Mouse (Mus musculus) layer of hippocampus, adult 8-10 months (tissue): Measurements from ENCODE around the gene Krt76. TPM values are rescaled to one million over a fixed set of nuclear protein-coding genes. Genes with fewer than 3 reads are reported as not detected.
A peak's percentile ranks its signal among the peaks of the same experiment; 100 is the strongest.

Source experiments
- DNase-seq, 2 experiments: peaks; one replicate each; pipeline ENCODE4 v3.0.0; 2022; ENCODE audit warnings: low spot score in 2 of 2
- total RNA-seq, 4 experiments: library from RNA; stranded (reverse); gene quantifications; 2 replicates each; pipeline ENCODE4 v1.2.4; 2022

Gene Krt76
- total RNA-seq: not detected

DNA sequence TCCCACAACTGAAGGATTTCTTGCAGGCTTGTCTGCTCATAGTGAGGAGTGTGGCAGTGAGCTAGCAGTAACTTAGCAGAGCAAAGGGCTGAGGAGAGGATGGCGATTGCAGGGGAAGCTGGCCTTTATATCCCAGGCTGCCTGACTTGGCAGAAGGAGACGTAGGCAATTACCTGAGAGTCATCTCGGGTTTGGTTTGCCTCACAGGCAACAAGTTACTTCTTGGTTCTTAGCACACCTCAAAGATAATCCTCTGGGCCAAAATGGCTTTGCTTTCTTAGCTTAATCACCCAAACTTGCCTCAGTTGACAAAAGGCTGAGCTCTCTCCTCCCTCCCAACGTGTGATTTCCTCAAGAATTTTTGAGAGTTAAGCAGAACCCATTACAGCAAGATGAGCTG is at the start of gene Krt76:
Krt76 (minus strand) TSS at position 101 of the 400 bp plus-strand sequence.
- no peak for DNase-seq

DNA sequence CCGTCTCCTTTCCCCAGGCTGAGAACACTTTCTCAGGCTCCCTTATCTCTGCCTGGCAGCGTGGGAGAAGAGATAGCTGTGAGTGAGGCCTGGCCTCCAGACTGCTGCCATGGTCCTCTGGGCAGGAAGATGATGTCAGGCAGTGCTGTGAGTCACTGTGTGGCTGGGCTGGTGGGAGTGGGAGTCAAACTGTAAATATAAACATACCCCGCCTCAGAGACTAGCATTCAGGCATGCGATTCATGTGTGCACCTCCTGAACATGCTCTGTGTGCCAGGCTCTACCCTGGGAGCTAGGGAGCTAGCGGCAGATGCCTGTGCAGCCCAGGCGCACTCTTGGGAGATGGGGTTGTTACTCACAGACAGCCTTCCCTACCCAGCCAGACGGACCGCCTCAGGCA is 49.2 kb upstream of the Krt76 start:
- no peak for DNase-seq

DNA sequence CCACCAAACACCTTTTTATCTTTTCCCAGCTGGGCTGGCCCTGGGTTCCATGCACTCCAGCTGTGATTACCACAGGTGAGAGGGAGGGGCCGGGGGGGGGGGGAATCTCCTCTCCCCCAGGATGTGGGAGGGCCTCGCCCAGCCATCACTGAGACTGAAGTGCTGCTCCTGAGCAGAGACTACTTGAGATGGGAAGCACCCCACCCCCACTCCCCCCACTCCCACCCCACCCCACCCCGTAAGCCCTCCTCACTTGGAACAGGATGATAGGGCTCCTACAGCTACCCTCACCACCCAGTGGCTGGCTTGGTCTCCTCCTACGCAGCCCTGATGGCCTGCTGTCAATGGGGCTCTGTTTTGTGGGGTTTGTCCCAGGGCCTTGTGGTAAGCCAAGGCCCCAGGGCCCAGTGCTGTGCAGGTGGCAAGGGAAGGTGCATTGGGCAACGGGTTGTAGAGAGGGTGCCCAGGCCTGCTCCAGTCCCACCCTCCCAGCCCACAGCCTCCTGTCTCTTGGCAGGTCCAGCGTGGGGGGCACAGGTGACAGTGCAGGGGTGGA is 47.6 kb upstream of the Krt76 start, which contains the start of gene Krt79:
Krt79 (minus strand) TSS at position 51 of the 556 bp plus-strand sequence.
- DNase-seq: no peak

DNA sequence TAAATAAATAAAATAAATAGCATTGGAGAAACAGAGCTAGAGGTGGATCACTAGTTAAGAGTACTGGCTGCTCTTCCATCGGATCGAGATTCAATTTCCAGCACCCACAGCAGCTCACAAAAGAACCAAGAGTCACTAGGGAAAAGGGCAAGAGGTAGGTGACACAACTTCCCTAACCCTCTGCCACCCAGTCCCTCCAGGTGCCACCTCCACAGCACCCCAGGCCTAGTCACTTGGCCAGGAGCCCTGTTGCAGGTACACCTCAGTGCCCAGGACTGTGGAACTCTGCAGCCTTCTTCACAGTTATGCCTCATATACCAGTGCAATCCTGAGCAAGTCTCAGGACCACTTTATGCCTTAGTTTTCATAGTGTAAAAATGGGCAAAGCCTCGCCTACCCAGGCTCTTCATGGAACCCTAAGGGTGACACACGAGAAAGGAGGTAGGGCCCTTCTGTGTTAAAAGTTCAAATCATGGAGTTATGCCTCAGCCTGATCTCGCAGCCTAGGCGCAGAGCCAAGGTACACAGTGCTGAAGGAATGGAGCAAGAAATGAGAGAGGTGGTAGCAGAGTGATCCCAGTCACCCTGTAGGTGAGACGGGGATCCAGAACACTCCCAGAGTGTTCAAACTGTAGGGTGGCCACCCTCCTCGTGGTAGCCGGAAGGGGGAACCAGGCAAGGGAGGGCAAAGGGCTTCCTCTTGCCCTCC is 46.0 kb upstream of the Krt76 start:
- no peak for DNase-seq

DNA sequence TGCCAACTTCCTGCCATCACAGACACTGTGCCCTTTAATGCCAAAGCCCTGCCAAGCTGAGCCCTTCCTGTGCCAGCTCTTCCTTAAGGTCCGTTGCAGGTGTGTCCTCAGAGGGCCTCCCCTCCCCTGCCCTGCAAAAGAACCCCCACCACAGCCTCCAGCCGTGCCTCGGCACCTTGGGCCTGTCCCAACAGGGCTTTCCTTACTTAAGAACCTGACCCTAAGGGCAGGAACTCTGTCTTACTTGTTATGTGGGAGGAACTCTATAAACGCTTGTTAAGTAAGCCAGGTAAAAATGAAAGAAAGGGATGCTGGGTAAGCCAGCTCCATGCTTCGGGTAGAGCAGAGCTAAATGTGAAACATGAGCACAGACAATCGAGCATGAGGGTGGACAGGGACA is 40.3 kb upstream of the Krt76 start:
- DNase-seq: no peak

DNA sequence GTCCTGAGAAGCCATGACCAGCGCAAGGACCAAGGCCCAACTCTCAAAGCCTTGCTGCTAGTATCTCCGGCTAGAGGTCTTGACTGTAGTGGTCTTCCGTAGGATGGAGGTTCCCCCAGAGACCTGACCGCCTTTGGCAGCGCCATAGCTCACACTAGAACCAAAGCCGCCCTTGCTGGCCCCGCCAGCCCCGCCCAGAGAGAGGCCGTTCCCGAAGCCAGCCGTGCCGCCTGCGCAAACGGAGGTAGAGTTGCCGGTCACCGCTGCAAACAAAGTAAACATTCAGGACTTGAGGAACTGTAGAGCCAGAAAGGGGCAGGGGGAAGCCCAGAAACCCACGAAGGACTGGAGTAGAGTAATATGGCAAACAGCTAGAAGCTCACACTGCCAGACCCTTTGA is 36.9 kb upstream of the Krt76 start:
- no peak for DNase-seq

DNA sequence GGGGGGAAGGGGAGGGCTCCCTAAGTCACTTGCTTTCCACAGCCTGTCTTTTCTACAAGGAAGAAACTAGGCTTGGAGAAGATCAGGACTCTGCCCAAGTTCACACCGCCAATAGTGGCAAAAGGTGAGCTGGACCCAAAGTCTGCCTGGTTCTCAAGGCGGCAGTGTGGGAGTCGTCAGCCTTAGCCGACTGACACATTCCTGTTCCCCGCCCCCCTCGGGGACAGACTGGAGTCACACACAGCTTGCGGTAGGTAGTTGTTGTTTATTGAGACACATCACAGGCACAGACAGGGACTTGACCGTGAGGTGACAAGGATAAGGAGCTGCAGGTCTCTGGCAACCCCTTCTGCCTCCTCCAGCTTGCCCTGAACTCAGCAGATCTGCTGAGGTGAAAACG is 36.4 kb upstream of the Krt76 start:
- no peak for DNase-seq

DNA sequence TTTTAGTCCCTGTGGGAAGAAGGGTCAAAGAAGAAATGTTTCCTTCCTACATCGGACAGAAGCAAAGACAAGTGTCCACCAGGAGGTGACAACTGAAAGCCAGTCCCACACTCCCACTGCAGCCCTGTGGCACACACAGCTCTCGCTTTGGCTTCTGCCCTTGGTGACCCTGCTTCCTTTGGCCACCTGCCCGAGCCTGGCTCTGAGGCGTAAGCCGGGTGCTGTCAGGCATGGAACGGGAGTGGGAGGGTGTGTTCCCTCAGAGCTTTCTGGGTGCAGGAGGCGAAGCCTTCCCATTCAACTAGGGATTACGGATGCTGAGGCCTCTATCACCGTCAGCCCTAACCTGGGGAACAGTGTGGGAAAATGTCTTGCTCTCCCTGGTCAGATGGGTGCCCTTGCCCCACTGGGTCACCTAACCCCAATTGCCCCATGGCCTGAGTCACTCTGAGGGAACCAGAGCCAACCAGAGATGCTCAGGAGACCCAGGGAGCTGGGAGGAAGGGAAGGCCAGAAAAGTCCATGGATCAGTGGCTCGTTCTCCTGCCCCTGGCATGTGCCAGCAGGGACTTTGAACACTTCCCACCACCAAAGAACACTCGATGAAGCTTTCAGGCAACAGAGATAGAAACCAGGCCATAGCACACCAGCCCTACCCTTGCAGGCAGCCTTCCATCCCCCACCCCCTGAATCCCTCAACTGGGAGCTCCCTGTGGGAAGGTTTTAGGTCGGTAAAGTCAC is 34.8 kb upstream of the Krt76 start:
- DNase-seq: no peak

DNA sequence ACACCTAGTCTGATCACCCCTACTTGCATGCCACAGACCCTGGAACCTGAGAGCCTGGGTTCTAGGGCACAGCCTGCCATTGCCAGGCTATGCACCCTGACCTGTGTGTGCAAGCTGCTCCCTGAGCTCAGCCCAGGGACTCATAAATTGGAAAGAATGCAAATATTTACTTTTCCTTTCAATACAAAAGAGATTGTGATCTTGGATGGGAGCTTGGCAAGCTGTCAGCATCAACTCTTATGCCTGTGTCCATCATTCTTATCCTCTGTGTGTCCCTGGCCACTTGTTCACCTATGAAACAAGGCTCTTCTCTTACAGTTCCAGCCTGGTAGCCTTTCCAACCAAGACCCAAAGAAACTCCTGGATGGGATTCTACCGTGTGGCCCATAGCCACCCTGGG is 32.3 kb upstream of the Krt76 start:
- no peak for DNase-seq

DNA sequence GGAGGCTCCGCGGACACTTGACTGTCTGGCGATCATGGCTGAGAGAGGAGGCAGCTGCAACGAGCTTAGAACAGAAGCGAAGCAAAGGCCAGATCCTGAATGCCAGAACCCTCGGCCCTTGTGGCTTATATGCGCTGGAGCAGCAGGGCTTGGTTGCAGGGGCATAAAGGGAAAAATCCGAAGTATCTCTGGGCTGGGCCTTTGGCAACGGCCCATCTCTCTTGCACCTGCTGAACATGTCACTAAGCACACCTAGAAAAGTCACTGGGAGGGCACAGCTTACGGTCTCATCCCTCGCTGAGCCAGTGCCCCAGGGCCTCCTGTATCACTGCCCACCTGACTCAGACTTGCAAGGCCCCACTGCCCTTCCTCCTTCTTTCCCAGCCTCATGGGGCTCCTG is 31.9 kb upstream of the Krt76 start, which contains the start of gene Krt4:
Krt4 (minus strand) TSS at position 101 of the 400 bp plus-strand sequence.
- no peak for DNase-seq

DNA sequence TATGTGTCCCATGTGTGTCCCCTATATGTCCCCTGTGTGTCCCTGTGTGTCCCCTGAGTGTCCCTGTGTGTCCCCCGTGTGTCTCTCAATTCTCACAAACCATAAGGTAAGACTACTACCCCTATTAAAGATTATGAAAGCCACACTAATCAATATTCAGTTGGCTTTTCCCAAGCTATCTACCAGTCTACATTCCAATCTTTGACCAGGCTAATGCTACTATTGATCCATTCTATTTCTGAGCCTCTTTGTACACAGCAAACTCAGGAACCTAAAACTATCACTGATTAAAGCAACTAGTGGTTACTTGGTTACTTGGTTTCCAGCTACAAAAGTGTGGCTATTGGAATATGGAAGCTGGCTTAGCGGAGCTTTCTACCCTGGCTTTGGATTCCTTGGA is 29.6 kb upstream of the Krt76 start:
- DNase-seq: no peak

DNA sequence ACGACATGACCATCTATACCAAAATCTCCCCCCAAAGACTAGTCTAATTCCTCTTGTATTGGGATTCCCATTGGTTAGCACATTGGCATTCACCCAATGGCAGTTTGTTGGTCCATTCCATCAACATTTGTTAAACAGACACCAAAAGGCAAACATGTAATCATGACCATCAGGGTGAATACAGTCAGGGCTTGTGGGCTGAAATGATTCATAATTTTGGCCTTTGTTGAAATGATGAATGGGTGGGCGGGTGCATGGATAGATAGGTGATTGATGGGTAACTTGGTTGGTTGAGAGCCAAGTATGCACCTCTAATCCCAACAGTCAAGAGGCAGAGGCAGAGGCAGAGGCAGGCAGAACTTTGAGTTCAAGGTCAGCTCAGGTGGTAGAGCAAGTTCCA is 23.4 kb upstream of the Krt76 start:
- no peak for DNase-seq

DNA sequence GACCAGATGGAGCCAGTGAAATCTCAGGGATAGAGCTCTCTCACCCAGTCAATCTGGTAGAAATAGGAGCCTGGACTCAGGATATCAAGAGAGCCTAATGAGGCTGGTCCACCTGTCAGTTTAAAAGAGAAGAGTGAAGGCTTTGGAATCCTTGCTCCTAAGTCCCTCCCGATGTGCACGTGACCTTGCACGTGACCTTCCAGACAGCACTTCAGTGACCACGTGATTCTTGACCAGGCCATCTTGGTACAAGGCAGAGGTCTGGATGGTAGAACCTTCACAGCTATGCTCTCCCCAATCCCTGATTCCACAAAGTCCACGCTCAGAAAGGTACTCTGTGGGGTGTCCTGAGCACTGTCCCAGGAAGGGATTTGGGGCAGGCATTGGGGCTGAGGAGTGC is 12.1 kb upstream of the Krt76 start:
- no peak for DNase-seq

DNA sequence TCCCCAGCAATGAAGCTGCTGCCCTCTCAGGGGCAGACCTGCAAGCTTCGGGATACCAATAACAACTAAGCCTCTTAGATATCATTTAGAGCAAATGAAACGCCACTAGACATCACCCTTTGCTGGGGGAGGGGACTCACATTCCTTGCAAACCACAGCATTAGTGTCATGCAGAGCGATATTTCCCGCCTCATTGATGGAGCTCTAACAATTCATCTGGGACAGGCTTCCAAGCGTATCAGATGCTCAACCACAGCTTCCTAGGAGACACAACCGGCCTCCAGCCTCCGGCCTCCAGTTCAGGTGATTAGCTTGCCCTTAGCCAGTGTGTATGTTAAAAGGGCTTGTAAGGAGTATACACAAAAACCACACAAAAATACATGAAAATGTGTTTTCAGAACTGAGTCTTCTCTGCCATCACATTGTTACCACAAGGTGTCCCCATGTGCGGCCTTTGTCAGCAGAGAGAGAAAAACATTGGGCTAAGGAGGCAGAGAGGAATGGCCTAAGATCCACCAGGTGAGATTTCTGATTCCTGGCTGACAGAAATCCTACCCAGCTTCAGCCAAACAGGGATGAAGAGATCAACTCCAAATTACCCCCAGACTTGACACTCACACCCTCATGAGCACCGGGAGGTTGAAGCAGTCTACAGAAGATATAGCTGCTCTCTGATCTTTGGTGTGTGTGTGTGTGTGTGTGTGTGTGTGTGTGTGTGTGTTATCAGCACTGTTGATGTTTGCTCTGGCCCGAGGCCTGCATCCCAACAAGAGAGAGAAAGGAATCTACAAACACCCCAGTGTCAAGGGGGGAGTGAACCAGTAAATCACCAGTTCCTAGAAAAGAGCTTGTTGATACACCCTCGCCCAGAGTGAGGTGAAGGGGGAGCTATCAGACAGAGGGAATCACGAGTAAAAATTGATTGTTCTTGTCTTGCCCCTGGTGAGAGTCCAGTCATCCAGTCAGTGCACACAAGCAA is 9.7 kb upstream of the Krt76 start:
- DNase-seq: no peak

DNA sequence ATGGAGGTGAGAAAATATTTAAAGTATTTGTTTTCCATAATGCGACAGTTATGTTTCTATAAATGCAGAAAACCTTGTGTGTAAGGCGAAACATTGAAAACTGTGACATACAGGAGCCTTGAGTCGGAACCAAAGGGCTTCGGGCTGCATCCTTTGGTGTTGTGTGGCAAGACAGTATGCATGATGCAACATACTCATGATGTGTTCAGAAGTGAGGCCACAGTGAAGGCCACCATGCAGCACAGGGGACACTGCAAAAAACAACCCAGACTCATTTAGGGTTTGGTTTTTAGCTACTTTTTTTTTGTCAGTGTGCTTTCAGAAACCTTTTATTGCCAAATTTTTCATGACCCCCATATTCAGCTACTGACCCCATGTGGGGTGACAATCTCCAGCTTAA is 2.5 kb upstream of the Krt76 start:
- no peak for DNase-seq

DNA sequence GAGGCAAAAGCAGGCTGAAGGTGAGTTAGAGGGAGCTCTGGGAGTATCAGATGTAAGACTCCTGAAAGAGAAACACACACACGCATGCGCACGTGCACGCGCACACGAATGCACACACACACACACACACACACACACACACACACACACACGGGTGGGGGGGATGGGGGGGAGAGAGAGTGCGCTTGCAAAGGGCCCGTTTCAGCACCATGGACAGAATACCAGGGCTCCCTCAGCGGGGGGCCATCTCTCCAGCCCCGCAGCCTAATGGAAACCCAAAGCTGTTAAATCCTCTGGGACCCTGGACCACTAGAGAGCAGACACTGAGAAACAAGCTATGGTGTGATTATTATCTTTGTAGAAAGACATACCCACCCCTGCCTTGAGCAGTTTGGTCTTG is 12.9 kb downstream of the Krt76 start:
- DNase-seq: no peak

DNA sequence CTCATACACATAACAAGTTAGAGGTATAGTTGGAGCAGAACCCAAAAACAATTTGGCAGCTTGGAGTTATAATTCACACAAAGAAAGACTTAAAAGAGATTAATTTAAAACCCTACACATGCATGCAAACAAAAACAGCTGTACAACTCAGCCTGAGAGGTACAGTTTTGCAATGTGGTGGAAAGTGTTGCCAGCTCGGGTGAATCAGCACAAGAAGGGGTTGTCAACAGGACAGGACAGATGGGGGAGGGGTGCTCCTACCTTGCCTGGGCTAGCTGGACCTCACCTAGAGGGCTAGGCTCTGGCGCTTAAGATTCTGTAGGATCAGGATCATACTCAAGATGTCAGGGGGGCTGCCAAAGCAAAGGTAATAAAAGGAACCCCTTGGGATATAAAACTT is 14.7 kb downstream of the Krt76 start:
- DNase-seq: no peak

DNA sequence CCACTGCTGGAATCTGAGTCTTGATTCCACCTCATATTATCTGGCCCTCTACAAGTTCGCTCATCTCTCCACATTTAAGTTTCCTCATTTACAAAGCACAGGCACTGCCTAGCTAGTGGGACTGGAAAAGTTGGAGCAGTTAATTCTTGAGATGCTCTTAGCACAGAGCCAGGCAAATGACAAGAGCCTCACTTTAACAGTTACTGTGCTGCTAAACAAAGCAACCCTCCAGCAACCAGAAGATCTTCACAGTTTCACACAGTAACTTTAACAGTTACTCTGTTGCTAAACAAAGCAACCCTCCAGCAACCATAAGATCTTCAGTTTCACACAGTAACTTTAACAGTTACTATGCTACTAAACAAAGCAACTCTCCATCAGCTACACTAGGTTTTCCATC is 18.3 kb downstream of the Krt76 start:
- DNase-seq: no peak

DNA sequence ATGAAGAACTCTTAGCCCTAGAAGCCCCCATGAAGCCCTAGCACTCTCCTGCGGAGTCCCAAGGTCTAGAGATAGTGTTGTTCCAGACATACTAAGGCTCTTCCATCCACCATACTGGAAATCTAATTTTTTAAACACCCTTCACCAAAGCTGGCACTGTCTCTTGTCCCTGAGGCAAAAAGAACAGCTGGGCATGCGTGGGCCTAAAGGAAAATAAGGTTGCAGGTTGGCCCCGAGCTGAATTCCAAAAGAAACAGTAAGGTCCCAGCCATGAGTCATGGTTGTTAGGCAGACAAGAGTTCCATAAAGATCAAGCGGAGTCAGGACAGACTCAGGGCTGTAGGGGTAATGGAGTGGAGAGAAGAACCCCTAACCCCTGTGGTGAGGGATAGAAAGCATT is 19.5 kb downstream of the Krt76 start:
- DNase-seq: no peak

DNA sequence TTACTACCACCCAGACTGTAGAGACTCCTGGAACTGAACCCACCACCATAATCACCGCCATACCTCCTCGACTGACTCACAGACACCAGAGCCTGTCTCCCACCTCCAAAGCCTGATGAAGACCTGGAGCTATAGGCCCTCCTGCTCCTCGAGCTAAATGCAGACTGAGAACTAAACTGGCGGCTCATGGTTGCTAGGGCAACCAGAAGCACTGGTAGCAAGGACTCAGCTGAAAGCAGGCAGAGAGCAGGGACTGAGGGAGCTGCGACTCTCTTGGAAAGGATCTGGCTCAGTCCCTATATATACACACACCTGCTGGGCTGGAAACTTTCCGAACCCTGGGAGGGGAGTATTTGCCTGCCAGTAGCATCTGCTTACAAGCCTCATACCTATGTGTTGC is 23.3 kb downstream of the Krt76 start, which contains the start of gene Krt77:
Krt77 (minus strand) TSS at position 275 of the 400 bp plus-strand sequence.
- DNase-seq: peak; percentile 68 to 76

DNA sequence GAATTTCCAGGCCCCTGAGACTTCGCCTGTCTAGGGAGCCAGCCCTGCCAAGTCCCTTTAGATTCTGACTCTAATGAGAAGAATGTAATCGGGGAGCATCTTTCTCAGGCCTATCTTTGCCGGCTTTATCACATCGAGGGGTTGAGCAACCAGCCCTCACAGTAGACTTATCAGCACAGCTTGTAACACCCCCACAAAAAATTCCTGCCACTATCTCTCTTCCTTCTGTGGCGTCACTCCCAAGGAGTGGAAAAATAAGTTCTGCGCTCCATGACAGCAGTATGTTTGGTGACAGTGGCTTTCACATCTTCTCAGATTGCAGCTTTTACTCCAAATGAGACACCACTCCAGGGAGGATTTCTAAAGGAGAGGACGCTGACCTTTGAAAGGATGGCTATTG is 26.0 kb downstream of the Krt76 start:
- DNase-seq: peak; percentile 37 to 48
